Mouse (Mus musculus) cerebellum, adult 2 months (tissue): Measurements from ENCODE around the gene Alkal2. TPM values are rescaled to one million over a fixed set of nuclear protein-coding genes. Genes with fewer than 3 reads are reported as not detected.

ENCODE experiments used
- DNase-seq, 2 experiments: peaks; one replicate each; pipeline ENCODE4 v3.0.0; 2021
- H3K27ac ChIP-seq: fragments of 200-500 bp; 2 replicates; pipeline ENCODE4 v1.5.1; 2012; ENCODE audit warnings: low read length, control low read depth, inconsistent platforms; ENCODE audit not compliant: insufficient read depth
- H3K27me3 ChIP-seq: fragments of 200-500 bp; 2 replicates; pipeline ENCODE4 v1.6.1; 2012; ENCODE audit warnings: inconsistent platforms, mild to moderate bottlenecking, low read length, moderate library complexity; ENCODE audit not compliant: control insufficient read depth, insufficient read depth
- H3K4me1 ChIP-seq: fragments of 200-500 bp; 2 replicates; pipeline ENCODE4 v1.6.1; 2011; ENCODE audit warnings: low read length; ENCODE audit not compliant: control insufficient read depth, insufficient read depth
- H3K4me3 ChIP-seq: fragments of 200-500 bp; replicated peaks from 2 replicates; pipeline ENCODE3; 2011; ENCODE audit warnings: mild to moderate bottlenecking, low read depth, low read length, control low read depth; ENCODE audit not compliant: insufficient read depth
- CTCF ChIP-seq: fragments of 200-500 bp; IDR thresholded peaks from 2 replicates; pipeline ENCODE4 v1.5.1; 2011; ENCODE audit warnings: low read depth, mild to moderate bottlenecking, control low read depth, low read length, moderate library complexity, borderline replicate concordance; ENCODE audit not compliant: insufficient read depth
- POLR2A ChIP-seq: fragments of 200-500 bp; IDR thresholded peaks from 2 replicates; pipeline ENCODE4 v1.6.1; 2011; ENCODE audit warnings: low read length, control low read depth, borderline replicate concordance; ENCODE audit not compliant: insufficient read depth
- WGBS: fragments of 180-500 bp; shearing (Covaris S2); methylation state at CpG from one replicate; pipeline ENCODE4 v1.1.7; 2018; 5-methylcytosine and 5-hydroxymethylcytosine counted together
- polyA plus RNA-seq: library from polyadenylated mRNA; depleted of rRNA; stranded (reverse); fragments of >200 nt; gene quantifications from 2 replicates; pipeline ENCODE4 v1.2.3, GENCODE M21; 2012

Alkal2 gene
- polyA plus RNA-seq, 1 experiment, result 0.11 TPM

DNA sequence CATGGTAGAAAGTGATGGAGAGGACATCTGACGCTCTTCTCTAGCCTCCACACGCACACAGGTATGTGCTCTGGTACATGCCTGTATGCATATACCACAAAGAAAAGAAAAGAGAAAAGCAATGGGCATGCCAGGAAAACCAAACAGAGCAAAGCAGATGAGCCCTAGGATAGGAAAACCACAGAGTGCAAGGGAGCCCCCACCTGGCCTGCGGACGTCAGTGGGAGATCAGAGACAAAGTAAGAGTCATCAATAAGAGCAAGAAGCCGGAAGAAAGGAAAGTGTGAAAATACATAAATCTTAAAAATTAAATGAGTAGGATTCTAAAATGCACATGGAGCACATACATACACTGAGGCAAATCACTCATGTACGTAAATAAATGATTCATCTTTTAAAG, 4.7 kb upstream of the Alkal2 start:
- no peaks in the 10 kb centered on the region for H3K4me1 ChIP-seq
- 69% methylated on average over 6 of the region's 6 CpGs for WGBS
- H3K4me3 ChIP-seq, result no peak overlapping the region
- TF ChIP-seq POLR2A, result no peak
- no peak for TF ChIP-seq CTCF
- no peak for DNase-seq
- peaks cover 5% of the 10 kb centered on the region; the same call in 1 of the 2 replicates for H3K27me3 ChIP-seq
- no peak overlapping the region for H3K27ac ChIP-seq

DNA sequence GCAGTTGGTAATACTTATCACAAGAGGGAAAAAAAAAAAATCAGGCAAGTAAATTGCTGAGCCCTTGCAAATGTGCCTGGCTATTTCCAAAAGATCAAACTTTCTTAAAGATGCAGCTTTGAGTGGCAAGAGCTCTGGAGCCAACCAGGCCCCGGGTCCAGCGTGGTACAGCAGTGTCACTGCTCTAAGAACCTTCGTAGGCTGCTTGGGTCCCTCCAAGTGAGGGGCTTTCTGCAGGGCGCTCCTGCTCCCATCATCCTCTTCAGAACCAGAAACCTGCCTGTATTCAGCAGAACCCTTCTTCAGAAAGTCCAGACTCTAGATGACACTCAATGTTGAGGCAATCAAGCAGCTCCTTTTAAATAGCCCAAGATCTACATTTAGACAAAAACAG, 533 bp upstream of the Alkal2 start:
- WGBS, result 14% methylated on average over 4 of the region's 4 CpGs
- no peak overlapping the region for H3K4me3 ChIP-seq
- no peak overlapping the region for H3K27ac ChIP-seq
- DNase-seq, result no peak
- H3K4me1 ChIP-seq, result no peaks in the 10 kb centered on the region
- peaks cover 6% of the 10 kb centered on the region; the same call in 1 of the 2 replicates for H3K27me3 ChIP-seq
- TF ChIP-seq POLR2A (no peak), CTCF (no peak)

DNA sequence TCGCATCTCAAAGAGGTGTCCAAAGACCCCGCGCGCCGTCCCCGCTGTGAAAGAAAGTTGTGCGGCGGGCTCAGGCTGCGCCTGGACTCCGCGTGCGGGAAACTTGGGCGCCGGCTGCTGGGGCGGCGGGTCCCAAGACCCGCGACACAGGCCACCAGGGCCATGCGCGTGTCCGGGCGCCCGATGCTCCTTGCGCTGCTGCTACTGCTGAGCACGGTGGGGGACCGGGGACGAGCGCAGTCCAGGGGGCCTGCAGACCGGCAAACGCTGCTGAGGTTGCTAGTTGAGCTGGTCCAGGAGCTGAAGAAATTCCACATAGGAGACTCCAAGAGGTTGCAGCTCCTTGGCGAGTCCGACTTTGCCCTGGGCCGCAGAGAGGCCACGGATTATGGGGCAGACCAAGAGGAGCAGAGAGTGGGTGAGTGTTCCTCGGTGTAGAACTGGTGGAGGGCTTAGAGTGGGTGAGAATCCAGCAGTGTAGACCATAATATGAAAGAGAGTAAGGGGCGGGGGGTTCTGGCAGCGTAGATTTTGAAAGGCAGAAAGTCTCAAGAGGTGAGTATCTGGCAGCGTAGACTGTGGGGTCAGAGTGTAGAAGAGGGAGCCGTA, 604 bp downstream of the Alkal2 start:
- no peak for TF ChIP-seq POLR2A
- TF ChIP-seq CTCF, result no peak
- peaks cover 6% of the 10 kb centered on the region; the same call in 1 of the 2 replicates for H3K27me3 ChIP-seq

DNA sequence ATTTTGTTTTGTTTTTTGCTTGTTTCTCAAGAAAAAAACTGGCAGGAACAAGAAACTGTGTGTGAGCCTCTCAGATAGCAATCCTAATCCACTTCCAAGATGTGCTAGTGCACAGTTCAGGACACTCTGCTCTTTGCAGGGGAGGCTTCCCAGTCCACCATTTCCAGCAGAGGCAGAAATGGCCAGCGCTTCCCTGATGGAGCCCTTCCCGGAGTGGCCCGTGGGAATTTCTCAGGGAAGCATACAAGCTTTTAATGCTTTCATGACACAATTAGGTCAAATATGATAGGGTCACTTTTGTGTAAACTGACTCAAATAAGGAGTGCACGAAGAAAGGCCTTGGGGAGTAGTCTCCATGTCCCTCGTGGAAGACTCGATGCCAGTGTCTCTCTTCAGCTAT, 1.8 kb downstream of the Alkal2 start:
- no peak overlapping the region for H3K27ac ChIP-seq
- H3K27me3 ChIP-seq, result peaks cover 6% of the 10 kb centered on the region; the same call in 1 of the 2 replicates
- H3K4me1 ChIP-seq, result no peaks in the 10 kb centered on the region
- no peak for TF ChIP-seq POLR2A
- H3K4me3 ChIP-seq, result no peak overlapping the region
- DNase-seq, result no peak
- WGBS, result 74% methylated on average over 6 of the region's 6 CpGs

More for the DNA sequence above, 604 bp downstream of the Alkal2 start:
- Histone ChIP-seq H3K4me1 (no peaks in the 10 kb centered on the region), H3K4me3 (no peak overlapping the region), H3K27ac (no peak overlapping the region)
- DNase-seq, result no peak
- 9% methylated on average over 39 of the region's 39 CpGs for WGBS

DNA sequence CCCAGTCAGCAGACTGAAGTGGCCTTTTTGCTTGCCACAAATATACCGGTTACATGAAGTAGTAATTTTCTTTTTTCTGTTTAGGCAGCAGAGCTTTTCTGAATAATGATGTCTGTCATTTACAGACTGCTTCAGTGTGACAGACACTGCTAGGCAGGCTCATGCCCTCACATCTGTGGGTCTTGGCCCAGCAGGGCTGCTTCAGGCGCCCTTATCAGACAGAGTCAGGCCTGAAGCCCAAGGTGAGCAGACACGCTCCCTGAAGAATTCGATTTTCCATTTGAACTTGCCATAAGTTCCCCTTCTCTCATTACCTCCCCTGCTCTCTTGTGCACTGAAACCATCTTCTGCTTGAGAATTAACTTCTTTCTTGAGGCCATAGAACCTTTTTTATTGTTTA, 3.9 kb downstream of the Alkal2 start:
- TF ChIP-seq CTCF (no peak), POLR2A (no peak)
- Histone ChIP-seq H3K27ac (no peak overlapping the region), H3K27me3 (peaks cover 6% of the 10 kb centered on the region; the same call in 1 of the 2 replicates), H3K4me3 (no peak overlapping the region), H3K4me1 (no peaks in the 10 kb centered on the region)
- WGBS, result 88% methylated on average over 4 of the region's 4 CpGs
- DNase-seq, result no peak

DNA sequence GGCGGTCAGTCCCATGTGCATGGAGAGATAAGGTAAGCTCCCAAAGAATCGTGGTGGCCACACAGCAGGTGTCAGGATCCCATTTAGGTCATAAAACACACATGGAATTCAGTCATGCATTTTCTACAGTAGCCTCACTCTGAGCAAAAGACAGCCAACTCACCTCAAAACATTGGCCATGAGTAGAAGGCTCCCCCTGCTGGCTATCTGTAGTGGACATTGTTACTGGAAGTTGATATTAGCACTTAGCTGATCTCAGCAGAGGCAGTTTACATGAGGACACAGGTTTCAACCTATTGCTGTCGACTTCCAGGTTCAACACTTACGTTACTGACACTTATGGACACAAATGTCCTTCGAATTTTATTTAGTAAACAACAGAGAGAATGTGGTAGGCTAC, 5.9 kb downstream of the Alkal2 start:
- H3K4me3 ChIP-seq, result no peak overlapping the region
- peak; percentile 32 to 50 for DNase-seq
- H3K4me1 ChIP-seq, result no peaks in the 10 kb centered on the region
- WGBS, result 30% methylated on average over 5 of the region's 5 CpGs
- TF ChIP-seq POLR2A (no peak), CTCF (peak; percentile 64)
- no peak overlapping the region for H3K27ac ChIP-seq
- H3K27me3 ChIP-seq, result no peaks in the 10 kb centered on the region; the same call in 1 of the 2 replicates

DNA sequence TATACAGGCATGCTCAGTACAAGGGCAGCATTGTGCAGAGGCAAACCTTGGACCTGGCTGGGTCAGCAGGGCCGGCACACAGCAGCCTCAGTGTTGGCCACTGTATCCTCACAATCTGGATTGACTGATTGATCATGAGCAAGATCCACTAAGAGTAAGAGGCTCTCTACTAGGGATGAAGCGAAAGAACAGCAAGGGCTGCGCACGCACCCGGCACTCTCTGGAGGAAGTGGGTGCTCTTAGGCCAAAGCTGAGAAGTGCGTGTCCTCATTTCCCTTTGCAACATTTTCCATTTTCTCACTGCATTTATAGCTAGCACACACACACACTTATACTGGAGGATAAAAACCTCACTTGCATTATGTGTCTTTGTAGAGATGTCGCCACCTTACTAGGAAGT, 7.3 kb downstream of the Alkal2 start:
- 89% methylated on average over 7 of the region's 7 CpGs for WGBS
- no peak for TF ChIP-seq POLR2A
- TF ChIP-seq CTCF, result no peak
- Histone ChIP-seq H3K27ac (no peak overlapping the region), H3K4me3 (no peak overlapping the region), H3K27me3 (no peaks in the 10 kb centered on the region), H3K4me1 (no peaks in the 10 kb centered on the region)
- DNase-seq, result no peak

DNA sequence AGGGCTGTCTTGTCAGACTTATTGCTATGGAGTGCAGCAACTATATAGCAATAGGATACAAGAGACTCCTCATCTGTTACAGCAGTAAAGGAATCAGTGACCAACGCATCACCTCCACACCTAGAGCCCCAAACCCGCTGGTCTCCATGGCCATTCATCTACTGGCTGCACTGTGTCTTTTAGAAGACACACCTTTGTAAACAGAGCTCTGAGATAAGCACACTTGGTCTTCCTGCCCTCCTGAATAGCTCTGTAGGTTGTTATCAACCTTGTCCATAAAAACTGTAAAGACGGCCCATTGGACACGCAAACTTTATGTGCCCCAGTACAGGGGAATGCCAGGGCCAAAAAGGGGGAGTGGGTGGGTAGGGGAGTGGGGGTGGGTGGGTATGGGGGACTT, 12.9 kb downstream of the Alkal2 start:
- TF ChIP-seq CTCF (no peak), POLR2A (no peak)
- WGBS, result 98% methylated on average over 4 of the region's 4 CpGs
- DNase-seq, result no peak
- H3K27ac ChIP-seq, result no peak overlapping the region
- no peak overlapping the region for H3K4me3 ChIP-seq
- H3K4me1 ChIP-seq, result no peaks in the 10 kb centered on the region
- no peaks in the 10 kb centered on the region for H3K27me3 ChIP-seq

DNA sequence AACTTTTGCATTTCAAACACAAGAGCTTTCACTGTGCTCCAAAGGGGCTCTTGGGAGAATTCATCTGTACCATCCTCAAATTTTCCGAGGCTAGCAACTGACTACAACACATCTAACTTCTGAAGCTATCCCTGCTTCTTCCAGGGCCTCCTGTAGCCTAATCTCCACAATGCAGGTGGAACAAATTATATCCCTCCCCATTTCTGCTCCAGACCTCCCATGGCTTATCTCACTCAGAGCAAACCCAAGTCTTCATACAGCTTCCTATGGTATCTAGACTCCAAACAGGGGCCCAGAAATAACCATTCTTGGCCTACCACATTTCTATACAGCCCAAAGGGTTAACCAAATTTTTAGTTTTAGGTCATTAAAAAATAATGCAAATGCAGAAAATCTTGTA, 24.5 kb downstream of the Alkal2 start:
- TF ChIP-seq POLR2A, result no peak
- no peak for TF ChIP-seq CTCF
- Histone ChIP-seq H3K4me3 (no peak overlapping the region), H3K27ac (no peak overlapping the region), H3K4me1 (peaks cover 2% of the 10 kb centered on the region), H3K27me3 (no peaks in the 10 kb centered on the region)
- WGBS, result 81% methylated on average over 1 of the region's 1 CpGs
- DNase-seq, result no peak
